Mouse (Mus musculus): ENCODE measurements around the gene Zfp536. TPM values are rescaled to one million over a fixed set of nuclear protein-coding genes. Genes with fewer than 3 reads are reported as not detected.

The Zfp536 gene
- polyA plus RNA-seq, 1 experiment from 2014 or later, result 31.5 TPM

GRCm38 (mm10) chr7:37568811-37569500, 204.5 kb downstream of the Zfp536 start:
- Histone ChIP-seq H3K27ac (no peak overlapping the region), H3K27me3 (ENCODE audit: poor library complexity, severe bottlenecking) (peaks cover 25% of the 10 kb centered on the region; the same call in 1 of the 2 replicates), H3K4me3 (no peak overlapping the region), H3K4me1 (peaks cover 59% of the 10 kb centered on the region), H3K36me3 (replicated peaks) (peaks cover 37% of the 10 kb centered on the region), H3K9me3 (peaks cover 10% of the 10 kb centered on the region; the same call in 1 of the 2 replicates)
- 81% methylated on average over 31 of the region's 31 CpGs for WGBS
- DNase-seq (ENCODE audit: extremely low spot score, low spot score), result no peak

GRCm38 (mm10) chr7:37568041-37568440, 205.4 kb downstream of the Zfp536 start:
- WGBS, result 93% methylated on average over 14 of the region's 14 CpGs

GRCm38 (mm10) chr7:37566019-37566418, 207.4 kb downstream of the Zfp536 start:
- Histone ChIP-seq H3K36me3 (replicated peaks) (peaks cover 26% of the 10 kb centered on the region), H3K4me1 (peaks cover 79% of the 10 kb centered on the region), H3K27me3 (ENCODE audit: poor library complexity, severe bottlenecking) (peaks cover 38% of the 10 kb centered on the region), H3K27ac (peak overlapping the region; percentile 79), H3K9me3 (peaks cover 10% of the 10 kb centered on the region; the same call in 1 of the 2 replicates), H3K4me3 (peak overlapping the region; percentile 18; the same call in 1 of the 2 replicates)
- WGBS, result 21% methylated on average over 9 of the region's 9 CpGs
- DNase-seq (ENCODE audit: extremely low spot score, low spot score), result peak; percentile 24

More at GRCm38 (mm10) chr7:37568041-37568440, 205.4 kb downstream of the Zfp536 start:
- DNase-seq (ENCODE audit: extremely low spot score, low spot score), result no peak
- Histone ChIP-seq H3K36me3 (replicated peaks) (peaks cover 37% of the 10 kb centered on the region), H3K4me1 (peaks cover 67% of the 10 kb centered on the region), H3K9me3 (peaks cover 10% of the 10 kb centered on the region; the same call in 1 of the 2 replicates), H3K27ac (no peak overlapping the region), H3K27me3 (ENCODE audit: poor library complexity, severe bottlenecking) (peaks cover 25% of the 10 kb centered on the region; the same call in 1 of the 2 replicates), H3K4me3 (no peak overlapping the region)

GRCm38 (mm10) chr7:37565371-37565770, 208.1 kb downstream of the Zfp536 start:
- no peak for DNase-seq (ENCODE audit: extremely low spot score, low spot score)
- WGBS, result 59% methylated on average over 8 of the region's 8 CpGs
- peaks cover 45% of the 10 kb centered on the region for H3K27me3 ChIP-seq (ENCODE audit: poor library complexity, severe bottlenecking)
- peaks cover 26% of the 10 kb centered on the region for H3K36me3 ChIP-seq (replicated peaks)
- peaks cover 82% of the 10 kb centered on the region for H3K4me1 ChIP-seq
- H3K4me3 ChIP-seq, result no peak overlapping the region; the same call in 1 of the 2 replicates
- peaks cover 10% of the 10 kb centered on the region; the same call in 1 of the 2 replicates for H3K9me3 ChIP-seq
- peak overlapping the region; percentile 79 for H3K27ac ChIP-seq

GRCm38 (mm10) chr7:37564644-37565043, 208.8 kb downstream of the Zfp536 start:
- DNase-seq (ENCODE audit: extremely low spot score, low spot score), result peak; percentile 19
- peaks cover 24% of the 10 kb centered on the region for H3K36me3 ChIP-seq (replicated peaks)

GRCm38 (mm10) chr7:37563831-37564400, 209.5 kb downstream of the Zfp536 start:
- peaks cover 1% of the 10 kb centered on the region; the same call in 1 of the 2 replicates for H3K9me3 ChIP-seq
- H3K4me3 ChIP-seq, result peak overlapping the region; percentile 24; the same call in 1 of the 2 replicates
- peaks cover 87% of the 10 kb centered on the region for H3K4me1 ChIP-seq
- WGBS, result 11% methylated on average over 6 of the region's 6 CpGs
- H3K36me3 ChIP-seq (replicated peaks), result peaks cover 17% of the 10 kb centered on the region
- peak; percentile 41 for DNase-seq (ENCODE audit: extremely low spot score, low spot score)
- H3K27ac ChIP-seq, result peak overlapping the region; percentile 79
- H3K27me3 ChIP-seq (ENCODE audit: poor library complexity, severe bottlenecking), result peaks cover 44% of the 10 kb centered on the region

More at GRCm38 (mm10) chr7:37564644-37565043, 208.8 kb downstream of the Zfp536 start:
- Histone ChIP-seq H3K4me3 (peak overlapping the region; percentile 24; the same call in 1 of the 2 replicates), H3K27me3 (ENCODE audit: poor library complexity, severe bottlenecking) (peaks cover 50% of the 10 kb centered on the region), H3K27ac (peak overlapping the region; percentile 79), H3K9me3 (peaks cover 8% of the 10 kb centered on the region; the same call in 1 of the 2 replicates), H3K4me1 (peaks cover 89% of the 10 kb centered on the region)
- 11% methylated on average over 10 of the region's 10 CpGs for WGBS

GRCm38 (mm10) chr7:37563171-37563574, 210.3 kb downstream of the Zfp536 start:
- 2% methylated on average over 8 of the region's 8 CpGs for WGBS
- Histone ChIP-seq H3K36me3 (replicated peaks) (peaks cover 10% of the 10 kb centered on the region), H3K9me3 (no peaks in the 10 kb centered on the region), H3K27me3 (ENCODE audit: poor library complexity, severe bottlenecking) (peaks cover 45% of the 10 kb centered on the region), H3K4me1 (peaks cover 80% of the 10 kb centered on the region), H3K4me3 (peak overlapping the region; percentile 37; the same call in 1 of the 2 replicates), H3K27ac (peak overlapping the region; percentile 83)
- DNase-seq (ENCODE audit: extremely low spot score, low spot score), result peak; percentile 77

GRCm38 (mm10) chr7:37562505-37562904, 210.9 kb downstream of the Zfp536 start:
- DNase-seq (ENCODE audit: extremely low spot score, low spot score), result no peak
- Histone ChIP-seq H3K4me1 (peaks cover 74% of the 10 kb centered on the region), H3K4me3 (peak overlapping the region; percentile 37; the same call in 1 of the 2 replicates), H3K27ac (peak overlapping the region; percentile 83), H3K36me3 (replicated peaks) (peaks cover 3% of the 10 kb centered on the region), H3K9me3 (no peaks in the 10 kb centered on the region), H3K27me3 (ENCODE audit: poor library complexity, severe bottlenecking) (peaks cover 40% of the 10 kb centered on the region)
- 50% methylated on average over 7 of the region's 7 CpGs for WGBS

GRCm38 (mm10) chr7:37560581-37560980, 212.9 kb downstream of the Zfp536 start:
- Histone ChIP-seq H3K4me1 (peaks cover 59% of the 10 kb centered on the region), H3K27ac (no peak overlapping the region), H3K9me3 (no peaks in the 10 kb centered on the region), H3K27me3 (ENCODE audit: poor library complexity, severe bottlenecking) (peaks cover 36% of the 10 kb centered on the region), H3K36me3 (replicated peaks) (no peaks in the 10 kb centered on the region; the same call in 1 of the 2 replicates), H3K4me3 (no peak overlapping the region)
- DNase-seq (ENCODE audit: extremely low spot score, low spot score), result no peak
- WGBS, result 80% methylated on average over 7 of the region's 7 CpGs

DNA sequence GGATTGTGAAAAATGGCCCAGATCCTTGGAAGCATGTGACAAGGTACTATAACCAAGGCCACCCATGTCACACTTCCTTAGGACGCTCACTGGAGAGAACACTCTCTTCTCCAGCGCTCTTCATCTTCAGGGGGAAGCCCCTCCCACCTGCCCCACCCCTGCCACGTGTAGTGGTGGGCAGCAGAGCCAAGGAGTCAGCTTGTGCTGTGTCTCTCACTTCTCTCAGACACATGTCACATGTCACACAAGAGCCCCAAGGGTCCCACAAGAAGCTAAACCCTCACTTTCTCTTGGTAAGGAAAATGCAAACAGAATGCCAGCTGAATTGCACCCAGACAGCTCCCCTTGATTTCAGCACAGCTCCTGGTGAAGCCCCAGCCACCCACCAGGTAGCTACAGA, 213.6 kb downstream of the Zfp536 start:
- H3K27me3 ChIP-seq (ENCODE audit: poor library complexity, severe bottlenecking), result peaks cover 36% of the 10 kb centered on the region
- H3K4me3 ChIP-seq, result no peak overlapping the region
- WGBS, result 48% methylated on average over 3 of the region's 3 CpGs
- H3K36me3 ChIP-seq (replicated peaks), result no peaks in the 10 kb centered on the region; the same call in 1 of the 2 replicates
- DNase-seq (ENCODE audit: extremely low spot score, low spot score), result no peak
- peaks cover 51% of the 10 kb centered on the region for H3K4me1 ChIP-seq
- no peak overlapping the region for H3K27ac ChIP-seq
- H3K9me3 ChIP-seq, result no peaks in the 10 kb centered on the region

DNA sequence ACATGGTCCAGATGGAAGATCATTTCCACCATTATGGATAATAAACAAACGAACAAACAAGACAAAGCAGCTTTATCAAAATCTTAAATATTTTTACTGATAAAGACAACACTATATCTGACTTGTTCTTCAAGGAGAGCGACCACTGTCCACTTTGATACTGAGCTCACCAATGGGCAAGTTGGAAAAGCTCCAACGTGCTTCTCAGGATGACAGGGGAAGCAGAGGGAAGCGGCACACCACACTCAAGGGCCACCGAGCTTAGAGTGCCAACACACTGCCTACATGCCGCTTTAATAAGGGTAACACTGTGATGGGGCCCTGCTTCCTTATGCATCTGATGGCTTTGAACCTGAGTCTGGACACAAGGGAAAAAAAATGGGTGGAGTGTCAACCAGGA, 214.1 kb downstream of the Zfp536 start:
- no peaks in the 10 kb centered on the region for H3K9me3 ChIP-seq
- peaks cover 36% of the 10 kb centered on the region for H3K27me3 ChIP-seq (ENCODE audit: poor library complexity, severe bottlenecking)
- no peaks in the 10 kb centered on the region; the same call in 1 of the 2 replicates for H3K36me3 ChIP-seq (replicated peaks)
- no peak for DNase-seq (ENCODE audit: extremely low spot score, low spot score)
- no peak overlapping the region for H3K27ac ChIP-seq
- no peak overlapping the region for H3K4me3 ChIP-seq
- H3K4me1 ChIP-seq, result peaks cover 51% of the 10 kb centered on the region
- 89% methylated on average over 6 of the region's 6 CpGs for WGBS

DNA sequence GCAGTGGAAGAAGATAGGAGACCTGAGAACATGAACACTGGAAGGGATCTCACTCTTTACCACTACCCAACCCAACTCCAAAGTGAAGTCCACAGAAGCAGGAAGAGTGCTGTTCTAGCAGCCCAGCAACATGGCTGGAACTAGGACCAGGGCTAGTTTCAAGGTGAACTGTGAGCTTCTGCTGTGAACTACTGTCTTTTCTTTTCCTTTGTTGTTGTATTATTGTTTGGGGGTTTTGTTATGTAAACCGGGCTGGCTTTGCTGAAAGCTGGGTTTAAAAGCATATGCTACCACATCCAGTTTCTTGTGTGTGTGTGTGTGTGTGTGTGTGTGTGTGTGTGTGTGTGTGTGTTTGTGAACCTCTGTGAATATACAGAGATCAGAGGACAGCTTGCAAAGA, 216.6 kb downstream of the Zfp536 start:
- WGBS, result 89% methylated on average over 1 of the region's 1 CpGs
- Histone ChIP-seq H3K9me3 (no peaks in the 10 kb centered on the region), H3K4me1 (peaks cover 49% of the 10 kb centered on the region), H3K27ac (no peak overlapping the region), H3K36me3 (replicated peaks) (peaks cover 2% of the 10 kb centered on the region; the same call in 1 of the 2 replicates), H3K27me3 (ENCODE audit: poor library complexity, severe bottlenecking) (peaks cover 30% of the 10 kb centered on the region), H3K4me3 (no peak overlapping the region)
- no peak for DNase-seq (ENCODE audit: extremely low spot score, low spot score)

Data from forebrain, embryonic 10.5 days (tissue).